Mouse (Mus musculus): ENCODE data around the gene Olfr1353.
"Not testable (repeated sequence)": the region's sequence is repeated elsewhere in the genome, so short reads cannot be mapped to it uniquely, and the experiment has no call there.

The Olfr1353 gene

GRCm38 (mm10) chr10:78963009-78963408 is at the start of gene Olfr1353:
Gene Olfr1353, plus strand, starts transcription at chr10:78963309.
- DNase-seq (ENCODE audit: extremely low read depth, insufficient read length, low spot score), result not testable (repeated sequence)

GRCm38 (mm10) chr10:78950336-78950735 is 12.8 kb upstream of the Olfr1353 start, which contains the start of gene Olfr8:
Gene Olfr8, plus strand, starts transcription at chr10:78950636.
- not testable (repeated sequence) for DNase-seq (ENCODE audit: extremely low read depth, insufficient read length, low spot score)

GRCm38 (mm10) chr10:78980750-78981149 is 17.6 kb downstream of the Olfr1353 start, which contains the start of gene Olfr1352:
Gene Olfr1352, plus strand, starts transcription at chr10:78981050.
- DNase-seq (ENCODE audit: extremely low read depth, insufficient read length, low spot score), result no peak

GRCm38 (mm10) chr10:79012172-79012571 is 49.1 kb downstream of the Olfr1353 start, which contains the start of gene Olfr1351:
Gene Olfr1351, plus strand, starts transcription at chr10:79012472.
- DNase-seq (ENCODE audit: extremely low read depth, insufficient read length, low spot score), result no peak

All from 3134 (cell line).